Mouse (Mus musculus) megakaryocyte, adult 5-6 weeks (primary cell): ENCODE measurements at regions not wholly inside any gene's neighbourhood (a gene's known extent, or its start where the extent isn't known, plus 50 kb on each side); places are given as distances from the start of the nearest gene placed in this dataset.

Experiments
- ATAC-seq: 2 replicates; pipeline ENCODE4 v1.8.0; 2016; ENCODE audit warnings: mild to moderate bottlenecking, inconsistent platforms; ENCODE audit not compliant: poor library complexity, severe bottlenecking

DNA sequence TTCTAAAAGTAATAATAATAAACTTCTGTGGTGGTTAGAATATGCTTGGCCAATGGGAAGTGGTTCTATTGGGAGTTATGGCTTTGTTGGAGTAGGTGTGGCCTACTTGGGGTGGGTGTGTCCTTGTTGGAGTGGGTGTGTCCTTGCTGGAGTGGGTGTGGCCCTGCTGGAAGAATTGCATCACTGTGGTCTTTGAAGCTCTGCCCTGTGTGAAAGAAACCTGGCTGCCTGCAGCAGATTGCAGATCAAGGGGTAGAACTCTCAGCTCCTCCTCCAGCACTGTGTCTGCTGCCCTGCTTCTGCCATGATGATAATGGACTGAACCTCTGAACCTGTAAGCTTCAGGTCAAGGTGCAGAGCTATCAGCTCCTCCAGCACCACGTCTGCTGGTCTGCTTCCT lies 118.1 kb downstream of the Ets2 start:
- ATAC-seq, result peak; percentile 51

DNA sequence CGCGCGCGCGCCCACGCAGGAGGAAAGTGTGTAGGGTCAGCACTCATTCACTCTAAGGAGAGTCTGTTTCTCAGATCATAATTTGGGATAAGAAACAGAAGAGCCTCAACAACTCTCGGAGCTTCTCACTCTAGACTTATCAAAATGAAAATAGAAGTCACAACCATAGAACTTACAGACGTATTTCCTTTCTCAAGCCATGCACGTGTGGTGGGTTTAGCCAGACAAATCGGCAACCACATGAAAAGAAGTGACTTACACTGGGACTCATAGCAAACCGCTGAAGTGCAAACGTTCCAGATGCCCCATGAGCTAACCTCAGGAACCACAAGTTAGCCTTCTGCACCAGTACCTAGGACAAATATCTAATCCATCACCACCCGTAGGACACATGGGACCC lies 114.1 kb downstream of the Ets2 start:
- no peak; the same call in 1 of the 2 replicates for ATAC-seq

DNA sequence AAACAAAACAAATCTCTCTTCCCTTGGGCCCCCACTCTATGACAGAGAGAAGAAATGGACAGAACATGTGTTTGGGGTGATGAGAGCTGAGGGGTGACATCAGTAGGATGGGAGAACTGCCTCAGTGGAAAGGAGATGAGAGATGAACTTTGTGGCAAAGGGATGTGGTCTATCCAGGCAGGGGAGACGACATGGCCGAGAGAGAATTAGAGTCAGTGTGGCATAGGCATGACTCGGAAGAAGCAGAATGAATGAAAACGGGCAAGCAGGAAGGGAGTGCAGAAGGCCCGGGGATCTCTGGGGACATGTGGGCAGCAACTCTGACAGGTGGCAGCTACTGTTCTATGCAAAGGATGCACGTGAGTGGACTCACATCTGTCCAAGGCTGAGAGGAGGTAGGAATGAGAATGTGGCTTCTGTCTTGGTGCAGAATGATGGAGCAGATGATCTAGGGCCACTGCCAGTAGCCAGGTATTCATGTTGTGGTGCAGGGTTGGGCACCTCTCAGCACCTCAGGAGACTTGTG lies 113.4 kb downstream of the Ets2 start:
- no peak for ATAC-seq

DNA sequence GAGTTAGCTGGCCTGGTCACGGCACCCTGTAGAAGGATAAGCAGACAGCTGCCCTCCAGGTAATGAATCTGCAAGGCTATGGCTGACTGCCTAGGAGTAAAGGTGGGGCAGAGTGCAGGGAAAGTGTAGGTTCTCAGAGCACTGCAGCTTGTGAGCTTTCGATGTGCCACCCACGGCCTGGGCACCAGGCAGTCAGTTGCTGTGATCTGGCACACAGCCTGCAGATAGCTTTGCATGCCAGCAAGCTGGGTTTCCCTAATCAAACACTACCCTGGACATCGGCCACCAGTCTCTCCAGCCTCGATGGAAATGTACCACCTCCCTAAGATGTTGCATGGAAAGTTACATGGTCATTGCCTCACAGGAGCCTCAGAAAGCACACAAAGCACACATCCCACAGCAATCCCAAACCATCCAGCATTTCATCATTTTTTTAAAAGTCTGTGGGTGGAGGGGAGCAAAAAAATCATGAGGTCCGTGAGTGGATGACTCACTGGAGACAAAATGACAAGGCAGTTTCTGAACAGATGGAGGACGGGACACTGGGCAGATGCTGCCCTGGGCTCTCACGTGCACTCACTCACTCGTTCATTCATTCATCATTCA lies 112.7 kb downstream of the Ets2 start:
- no peak for ATAC-seq

DNA sequence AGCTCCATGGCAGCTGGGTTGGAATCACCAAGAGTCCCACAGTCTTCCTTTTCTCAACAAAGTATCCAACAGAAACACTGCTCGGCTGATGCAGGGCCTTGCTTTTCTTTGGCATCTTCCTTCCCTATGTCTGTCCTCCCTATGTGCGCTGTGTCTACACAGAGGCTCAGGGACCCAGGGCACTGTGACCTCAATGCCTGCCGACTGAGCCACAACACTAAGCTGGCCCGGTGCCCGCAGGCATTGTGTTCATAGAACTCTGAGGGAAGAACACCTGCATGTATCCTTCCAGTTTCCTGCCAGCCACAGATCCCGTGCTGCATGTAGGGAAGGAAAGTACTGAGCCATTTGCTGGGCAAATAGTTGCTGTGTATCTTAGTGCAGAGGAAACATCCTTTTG lies 109.2 kb downstream of the Ets2 start:
- no peak for ATAC-seq

DNA sequence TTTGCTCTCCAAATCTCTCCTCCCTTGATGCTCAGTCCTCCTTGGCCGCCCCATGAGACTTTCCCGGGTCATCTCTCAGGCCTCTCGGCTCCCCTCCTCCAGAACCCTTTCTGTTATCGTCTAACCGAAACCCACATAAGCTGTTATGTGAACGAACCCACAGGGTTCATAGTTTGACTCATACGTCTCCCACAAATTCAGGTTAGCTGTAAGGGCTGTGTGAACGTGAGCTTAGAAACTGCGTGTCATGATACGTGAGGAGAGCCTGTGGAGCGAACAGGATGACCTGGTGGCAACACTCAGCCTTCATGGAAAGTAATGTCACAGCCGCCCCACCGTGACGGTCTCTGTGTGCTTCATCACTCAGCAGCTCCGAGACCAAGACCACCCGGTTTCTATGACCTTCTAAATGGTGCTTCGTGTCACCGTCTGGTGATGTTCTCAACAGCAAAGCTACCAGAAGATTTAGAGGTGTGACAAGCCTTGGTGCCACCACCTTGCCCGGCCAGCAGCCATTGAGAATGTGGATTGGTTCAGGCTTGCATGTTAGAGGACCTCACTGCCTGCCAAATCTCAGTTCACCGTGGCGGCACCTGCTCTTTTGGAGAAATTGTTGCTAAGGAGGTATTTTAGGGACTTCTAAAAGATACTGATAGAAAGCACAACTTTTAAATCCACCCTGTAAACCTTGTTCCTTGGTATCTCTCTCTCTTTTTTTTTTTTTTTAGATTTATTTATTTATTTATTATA lies 107.4 kb downstream of the Ets2 start:
- ATAC-seq, result no peak

DNA sequence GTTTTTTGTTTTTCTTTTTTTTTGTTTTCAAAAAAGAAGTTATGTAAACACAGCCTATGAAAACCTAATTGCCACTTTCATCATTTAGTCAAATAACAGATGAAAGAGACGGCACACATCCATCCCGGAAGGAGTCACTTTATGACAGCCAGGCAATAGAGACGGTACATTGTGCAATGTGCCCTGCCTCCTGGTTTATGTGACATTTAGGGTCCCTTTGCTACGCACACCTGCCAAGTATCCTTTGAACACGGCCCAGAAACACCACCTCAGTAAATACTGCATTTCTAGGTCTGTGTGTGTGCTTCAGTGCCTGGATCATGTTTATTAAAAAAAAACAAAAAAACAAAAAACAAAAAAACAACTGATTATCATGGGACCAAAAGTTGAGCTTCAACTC lies 104.6 kb downstream of the Ets2 start:
- no peak for ATAC-seq

DNA sequence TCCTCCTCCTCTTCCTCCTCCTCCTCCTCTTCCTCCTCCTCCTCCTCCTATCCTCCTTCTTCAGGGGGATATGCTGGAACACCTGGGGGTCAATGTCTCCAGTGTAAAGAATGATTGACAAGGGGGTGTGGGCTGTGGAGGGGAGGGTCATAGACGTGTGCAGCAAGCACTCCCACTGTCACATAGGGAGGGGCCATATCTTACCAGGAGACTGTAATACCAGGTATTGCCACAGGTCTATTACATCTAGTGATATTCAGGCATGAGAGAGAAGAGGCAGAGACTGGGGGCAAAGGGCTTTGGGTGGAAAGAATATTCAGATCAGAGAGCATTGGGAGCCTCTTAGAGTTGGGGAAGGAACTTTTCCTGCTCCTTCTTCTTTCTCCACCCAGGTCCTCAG lies 102.3 kb downstream of the Ets2 start:
- 0 out of 2 replicates have a peak, but pooled peaks have one; percentile 54 for ATAC-seq

DNA sequence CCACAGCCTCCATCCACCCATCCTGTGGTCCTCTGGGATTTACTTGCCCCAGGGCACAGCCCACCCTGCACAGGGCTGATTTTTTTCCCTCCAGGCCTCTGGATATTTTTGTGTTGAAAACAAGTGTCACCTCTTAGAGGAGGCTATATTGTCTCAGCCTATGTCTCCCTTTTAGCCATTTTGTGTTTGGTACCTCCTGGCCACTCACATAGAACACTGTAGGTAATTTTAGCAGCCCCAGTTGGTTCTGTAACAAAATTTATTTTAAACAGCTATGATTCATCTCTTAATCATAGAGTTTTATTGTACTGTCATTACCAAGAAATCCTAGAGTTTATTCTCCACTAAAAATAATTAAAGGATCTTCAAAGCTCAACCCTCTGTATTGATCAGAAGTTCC lies 100.8 kb downstream of the Ets2 start:
- ATAC-seq, result no peak

DNA sequence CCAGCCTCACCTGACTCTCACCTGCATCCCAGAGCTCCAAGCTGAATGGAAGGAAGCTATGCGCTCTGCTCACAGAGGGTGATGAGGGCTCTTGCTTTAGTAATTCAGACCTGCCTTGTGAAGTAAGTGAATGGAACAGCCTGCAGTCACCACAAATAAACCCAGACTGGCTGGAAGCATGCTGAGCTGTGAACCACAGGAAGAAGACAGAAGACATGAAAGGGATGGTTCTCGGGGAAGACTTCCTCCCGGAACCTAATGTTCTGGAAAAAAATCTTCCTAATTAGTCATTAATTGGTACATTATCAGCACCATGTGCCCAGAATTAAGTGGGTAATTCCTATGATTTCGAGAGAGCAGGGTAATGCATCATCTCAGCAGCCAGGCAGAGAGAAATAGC lies 100.3 kb downstream of the Ets2 start:
- ATAC-seq, result no peak

DNA sequence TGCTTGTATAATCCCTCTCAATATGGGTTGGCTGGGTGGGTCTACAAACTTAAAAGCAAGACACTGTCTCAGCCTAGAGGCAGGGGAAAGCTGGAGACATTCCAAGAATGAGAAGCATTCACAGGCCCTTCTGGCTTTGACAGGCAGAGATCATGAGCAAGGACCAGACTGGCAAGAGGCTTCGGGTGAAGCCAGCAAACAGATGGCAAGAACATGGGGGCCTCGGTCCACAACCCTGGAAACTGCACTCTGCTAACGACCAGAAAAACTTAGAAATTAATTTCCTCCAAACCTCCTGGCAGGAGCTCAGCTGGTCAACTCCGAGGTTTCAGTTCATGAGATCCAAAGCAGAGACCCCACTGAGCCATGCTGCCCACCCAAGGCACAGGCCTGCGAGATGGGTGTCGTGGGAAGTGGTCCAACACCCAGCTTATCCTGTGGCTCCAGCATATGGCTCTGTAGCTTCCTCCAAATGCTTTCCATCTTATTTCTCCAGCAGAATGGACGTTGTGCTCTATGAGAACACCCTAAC lies 99.1 kb downstream of the Ets2 start:
- no peak for ATAC-seq

DNA sequence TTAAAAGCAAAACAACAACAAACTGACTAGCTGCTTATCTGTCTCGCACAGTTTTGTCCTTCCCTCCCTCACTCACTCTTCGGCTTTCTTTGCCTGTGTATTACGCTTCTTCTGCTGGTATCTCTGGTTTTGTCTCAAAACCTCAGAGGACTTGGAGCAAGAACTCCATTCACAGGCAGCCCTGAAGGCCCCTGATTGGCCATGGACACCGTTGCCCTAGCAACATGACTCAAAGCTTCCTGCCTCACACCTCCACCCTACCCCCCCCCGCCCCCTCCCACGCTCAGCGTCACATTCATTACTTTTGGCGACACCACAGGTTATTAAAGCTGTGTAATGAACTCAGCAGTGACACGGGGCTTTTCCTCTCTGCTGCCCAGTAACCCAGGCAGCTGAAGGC lies 96.7 kb downstream of the Ets2 start:
- 0 out of 2 replicates have a peak, but pooled peaks have one; percentile 20 for ATAC-seq

DNA sequence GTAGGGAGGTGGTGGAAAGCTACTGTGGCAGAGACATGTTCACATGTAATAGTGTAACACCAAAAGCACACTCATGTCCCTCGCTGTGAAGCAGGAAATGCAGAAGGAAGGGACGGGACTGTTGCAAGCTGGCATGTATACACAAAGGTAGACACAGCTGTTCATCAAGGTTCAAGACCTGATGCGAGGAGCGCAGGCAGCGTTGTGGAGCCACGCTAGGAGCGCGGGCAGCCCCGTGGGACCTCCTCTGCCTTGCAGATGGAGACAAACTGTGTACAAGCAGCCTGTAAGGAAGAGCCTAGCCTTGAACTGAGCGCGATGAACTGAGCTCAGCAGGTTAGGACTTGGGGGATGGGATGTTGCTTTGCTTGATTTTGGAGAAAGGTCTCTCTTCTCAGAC lies 96.2 kb downstream of the Ets2 start:
- no peak for ATAC-seq

DNA sequence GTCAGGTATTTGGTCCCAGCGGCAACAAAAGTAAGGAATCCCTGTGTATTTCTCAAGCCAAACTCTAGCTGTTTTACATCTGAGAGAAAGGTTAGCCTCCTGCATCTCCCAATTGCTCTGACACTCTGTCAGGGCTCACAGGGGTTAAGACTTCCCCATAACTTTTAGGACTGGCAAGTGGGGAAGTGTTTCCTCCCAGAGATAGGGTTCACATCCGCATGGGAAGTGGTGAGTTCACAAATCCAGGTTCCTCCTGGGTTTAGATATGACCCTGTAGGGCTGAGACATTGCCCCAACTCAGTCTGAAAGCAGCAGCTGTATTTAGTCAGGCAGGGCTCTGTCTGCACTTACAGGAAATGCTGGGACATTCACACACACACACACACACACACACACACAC lies 95.3 kb downstream of the Ets2 start:
- peak; percentile 40; the same call in 1 of the 2 replicates for ATAC-seq

DNA sequence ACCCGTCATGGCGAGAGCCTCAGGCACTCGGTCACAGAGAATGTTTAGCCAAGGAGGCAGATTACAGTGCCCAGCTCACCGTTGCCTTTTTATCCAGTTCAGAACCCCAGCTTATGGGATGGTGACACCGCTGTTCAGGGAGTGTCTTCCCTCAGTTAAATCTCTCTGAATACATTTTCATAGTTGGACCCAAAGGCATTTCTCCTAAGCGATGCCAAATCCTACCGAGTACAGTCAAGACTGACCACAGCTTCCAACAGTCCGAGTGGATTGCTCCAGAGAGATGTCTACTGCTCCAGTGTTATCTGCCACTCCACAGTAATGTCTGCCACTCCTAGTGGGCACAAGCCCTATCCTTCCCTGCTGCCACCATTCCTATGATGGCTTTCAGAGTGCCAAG lies 93.0 kb downstream of the Ets2 start:
- no peak for ATAC-seq

DNA sequence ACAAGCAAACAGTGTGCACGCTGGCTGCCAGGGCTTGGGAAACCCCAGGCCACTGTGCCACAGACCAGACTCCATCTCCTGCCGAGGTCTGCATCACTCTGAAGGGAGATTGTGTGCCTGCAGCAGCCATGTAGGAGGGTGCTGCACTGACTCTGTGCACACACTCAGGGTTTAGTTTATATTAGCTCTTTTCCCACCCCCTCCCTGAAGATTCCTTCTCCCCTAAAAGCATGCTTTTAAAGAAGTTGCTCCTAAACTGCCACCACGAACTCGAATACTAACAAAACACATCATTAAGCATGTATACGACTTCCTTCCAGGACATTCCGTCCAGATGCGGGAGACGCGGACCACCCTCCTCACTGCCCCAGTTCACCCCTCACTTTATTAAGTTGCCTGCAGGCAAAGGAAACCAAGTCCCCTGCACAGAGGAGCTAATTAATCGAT lies 92.4 kb downstream of the Ets2 start:
- no peak for ATAC-seq

DNA sequence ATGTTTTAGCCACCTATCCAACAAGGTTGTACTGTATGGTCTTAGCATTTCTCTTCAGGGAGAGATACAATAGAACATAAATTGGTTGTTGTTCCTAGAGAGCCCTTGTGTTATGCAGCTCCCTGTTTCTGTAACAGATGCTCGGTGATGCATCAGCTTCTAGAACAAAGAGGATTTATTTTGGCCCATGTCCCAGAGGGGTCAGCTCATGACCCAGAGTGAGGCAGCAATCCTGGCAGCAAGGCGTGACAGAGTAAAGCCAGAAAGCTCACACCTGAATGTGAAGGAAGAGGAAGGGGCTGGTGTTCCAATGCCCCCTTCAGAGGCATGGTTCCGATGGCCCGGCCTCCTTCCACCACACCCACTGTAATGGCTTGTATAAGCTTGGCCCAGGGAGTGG lies 88.8 kb downstream of the Ets2 start:
- no peak for ATAC-seq

DNA sequence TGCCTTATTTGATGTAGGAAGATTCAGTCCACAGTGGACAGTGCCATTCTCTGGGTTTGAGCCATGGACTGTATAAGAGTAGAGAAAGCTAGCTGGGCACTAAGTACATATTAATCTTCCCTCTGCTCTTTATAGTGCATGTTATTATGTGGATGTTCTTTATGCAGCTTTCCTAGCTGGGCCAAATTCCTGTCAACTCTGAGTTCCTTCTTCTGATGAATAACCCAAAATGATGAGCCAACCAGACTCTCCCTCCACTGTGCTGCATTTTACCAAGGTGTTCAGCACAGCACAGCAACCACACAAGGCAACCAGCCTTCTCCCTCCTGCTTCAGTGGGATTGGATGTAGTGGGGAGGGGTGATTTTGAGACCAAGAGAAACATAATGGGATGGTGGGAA lies 87.7 kb downstream of the Ets2 start:
- ATAC-seq, result no peak

DNA sequence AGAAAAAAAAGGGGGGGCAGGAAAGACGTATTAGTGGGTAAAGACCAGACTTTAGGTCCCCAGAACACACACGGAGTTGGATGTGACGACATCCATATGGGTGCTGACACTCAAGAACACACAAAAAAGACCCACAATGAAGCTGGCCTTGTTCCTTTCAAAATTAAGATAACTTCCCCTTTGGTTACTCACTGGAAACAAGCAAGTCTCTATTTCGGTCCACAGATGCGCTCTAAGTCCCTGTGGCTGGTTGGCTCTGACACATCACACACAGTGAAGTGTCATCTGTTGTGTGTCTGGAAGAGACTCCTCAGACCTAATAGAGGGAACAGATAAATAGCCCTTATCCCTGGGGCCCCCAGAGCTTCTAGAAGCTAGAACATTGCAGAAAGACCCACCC lies 79.8 kb downstream of the Ets2 start:
- ATAC-seq, result no peak

DNA sequence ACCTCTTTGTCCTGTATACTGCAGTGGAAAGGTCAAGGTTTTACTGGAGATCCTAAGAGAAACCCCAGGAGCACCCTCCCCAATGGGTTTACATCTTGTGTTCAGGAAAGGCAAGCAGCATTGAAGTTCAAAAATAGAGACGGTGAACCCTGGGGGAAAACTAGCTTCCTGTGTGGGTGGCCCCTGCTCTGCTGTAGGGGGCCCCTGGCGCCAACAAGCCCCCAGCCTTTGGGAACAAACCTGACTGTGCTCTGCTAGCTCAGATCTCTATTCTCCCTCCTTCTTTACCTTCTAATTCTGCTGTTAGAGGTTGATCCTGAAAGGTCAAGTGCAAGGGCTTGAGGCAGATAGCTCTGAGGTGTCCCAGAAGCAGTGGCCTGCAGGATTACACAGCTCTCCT lies 78.6 kb downstream of the Ets2 start:
- ATAC-seq, result no peak

DNA sequence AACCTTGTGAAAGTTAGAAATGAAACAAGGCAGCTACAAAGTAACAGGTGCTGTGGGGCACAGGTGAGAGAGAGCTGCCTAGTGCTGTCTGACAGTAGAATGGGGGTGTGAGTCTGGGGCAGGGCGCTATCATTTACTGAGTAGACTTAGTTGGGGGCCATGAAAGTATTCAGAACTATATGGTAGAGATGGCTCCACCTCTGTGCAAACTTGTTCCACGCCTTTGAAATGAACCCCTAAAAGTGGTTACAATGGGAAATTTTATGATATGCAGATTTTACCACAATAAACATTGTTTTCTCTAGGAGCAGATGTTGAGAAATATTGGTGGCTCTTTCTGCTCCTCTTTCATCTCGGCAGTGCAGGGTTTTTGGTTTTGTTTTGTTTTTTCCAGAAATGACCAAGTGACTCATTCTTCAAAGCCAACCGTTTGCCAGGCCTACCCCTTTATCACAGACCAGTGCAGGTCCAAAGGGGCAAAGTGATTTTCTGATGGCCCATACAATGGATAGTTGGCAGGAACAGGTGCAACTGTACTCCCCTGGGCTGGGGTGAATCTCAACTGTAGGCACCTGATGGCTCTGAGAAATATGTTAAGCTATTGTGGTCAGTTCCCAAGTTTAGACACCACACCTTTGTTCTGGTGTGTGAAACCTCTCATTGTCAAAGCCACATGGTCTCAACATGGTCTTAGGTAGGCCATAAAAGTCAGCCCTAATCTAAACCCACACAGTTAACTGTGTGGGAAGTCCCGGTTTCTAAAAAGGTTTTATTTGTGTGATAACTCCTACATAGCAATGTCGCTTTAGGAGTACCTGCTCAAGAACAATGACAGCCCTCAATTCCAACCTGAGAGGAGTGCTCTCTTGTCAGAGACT lies 77.2 kb downstream of the Ets2 start:
- no peak for ATAC-seq
